Mouse (Mus musculus): ENCODE results near the gene Arhgap20.

DNA sequence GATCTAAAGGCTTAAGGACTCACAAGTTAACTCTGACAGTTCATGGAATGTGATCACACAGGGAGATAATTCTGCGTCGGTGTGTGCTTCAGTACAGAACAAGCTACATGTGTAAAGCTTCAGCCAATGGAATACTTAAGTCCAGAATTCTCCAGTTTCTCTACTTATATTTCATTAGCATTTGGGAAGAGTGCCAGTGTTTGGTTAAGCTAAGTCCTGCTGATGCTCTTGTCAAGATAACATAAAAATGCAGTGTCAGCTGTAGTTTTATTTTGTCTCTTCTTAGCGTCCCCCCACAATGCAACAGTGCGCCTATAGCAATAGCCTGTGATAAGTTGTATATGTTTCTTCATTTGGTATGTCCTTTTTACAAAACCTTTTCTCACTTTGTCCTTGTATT is 15.0 kb upstream of the Arhgap20 start:
- TF ChIP-seq CTCF (IDR thresholded peaks at IDR 0.05; ENCODE audit: borderline replicate concordance, insufficient read depth, low read depth, low read length) (no peak), POLR2A (IDR thresholded peaks at IDR 0.05; ENCODE audit: borderline replicate concordance, insufficient read depth, low read length) (no peak)

All from cerebellum, adult 2 months (tissue).